Mouse (Mus musculus): Measurements from ENCODE around the gene Topors. TPM values are rescaled to one million over a fixed set of nuclear protein-coding genes. Genes with fewer than 3 reads are reported as not detected.

Gene Topors
- polyA plus RNA-seq, 1 experiment from 2014 or later: 46.7 TPM

DNA sequence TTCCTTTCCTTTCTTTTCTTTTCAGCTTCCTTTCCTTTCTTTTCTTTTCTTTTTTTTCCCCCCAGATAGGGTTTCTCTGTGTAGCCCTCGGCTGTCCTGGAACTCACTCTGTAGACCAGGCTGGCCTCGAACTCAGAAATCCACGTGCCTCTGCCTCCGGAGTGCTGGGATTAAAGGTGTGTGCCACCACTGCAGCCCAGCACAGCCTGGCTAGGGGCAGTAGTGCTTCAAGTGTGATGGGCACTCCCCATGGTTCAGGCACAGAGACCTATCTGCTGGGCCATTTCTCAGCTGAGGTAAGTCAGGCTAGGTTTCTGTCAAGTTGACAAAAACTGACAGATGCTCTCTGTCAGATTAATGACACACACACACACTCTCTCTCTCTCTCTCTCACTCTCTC lies 26.6 kb downstream of the Topors start:
- Histone ChIP-seq H3K9me3 (replicated peaks) (no peaks in the 10 kb centered on the region), H3K27me3 (no peaks in the 10 kb centered on the region), H3K9ac (no peak overlapping the region), H3K27ac (no peak overlapping the region), H3K4me2 (no peak overlapping the region), H3K4me3 (replicated peaks) (no peak overlapping the region), H3K36me3 (no peaks in the 10 kb centered on the region), H3K4me1 (peaks cover 14% of the 10 kb centered on the region)
- ATAC-seq (replicated peaks; ENCODE audit: low FRiP score): no peak
- WGBS: 86% methylated on average over 4 of the region's 4 CpGs

DNA sequence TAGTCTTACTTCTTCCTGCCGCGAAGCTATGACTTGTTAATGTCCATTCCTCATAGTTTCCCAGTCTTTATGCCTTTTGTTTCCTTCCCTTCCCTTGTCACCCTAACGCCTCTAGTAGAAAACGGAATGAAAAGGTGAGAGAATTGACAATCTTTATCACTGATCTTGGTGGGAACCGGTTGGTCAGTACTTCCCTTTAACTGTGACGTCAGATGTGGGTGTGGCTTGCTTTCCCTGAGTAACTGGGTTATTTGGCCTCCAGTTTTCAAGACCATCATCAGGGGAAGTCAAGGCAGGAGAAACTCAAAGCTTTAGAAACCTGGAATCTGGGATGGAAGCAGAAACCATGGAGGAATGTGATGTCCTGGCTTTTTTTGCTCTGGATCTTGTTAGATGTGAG lies 27.7 kb downstream of the Topors start:
- H3K27me3 ChIP-seq: no peaks in the 10 kb centered on the region

DNA sequence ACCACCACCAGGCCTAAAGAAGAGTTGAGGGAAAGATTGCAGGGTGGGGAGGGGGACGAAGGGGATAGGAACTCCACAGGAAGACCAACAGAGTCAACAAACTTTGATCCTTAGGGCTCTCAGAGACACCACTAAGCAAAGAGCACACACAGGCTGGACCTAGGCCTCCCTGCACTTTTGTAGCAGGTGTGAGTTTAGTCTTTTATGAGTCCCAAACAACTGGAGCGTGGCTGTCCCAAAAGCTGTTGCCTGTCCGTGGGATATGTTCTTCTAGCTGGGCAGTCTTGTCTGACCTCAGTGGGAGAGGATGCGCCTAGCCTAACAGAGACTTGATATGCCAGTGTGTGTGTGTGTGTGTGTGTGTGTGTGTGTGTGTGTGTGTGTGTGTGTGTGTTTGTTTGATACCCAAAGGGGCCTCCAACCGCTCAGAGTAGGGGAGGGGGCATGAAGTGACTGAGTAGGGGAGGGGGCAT lies 29.3 kb downstream of the Topors start:
- H3K4me2 ChIP-seq: peak overlapping the region; percentile 84
- H3K9me3 ChIP-seq (replicated peaks): no peaks in the 10 kb centered on the region
- 20% methylated on average over 5 of the region's 5 CpGs for WGBS
- H3K9ac ChIP-seq: peak overlapping the region; percentile 62; the same call in 1 of the 2 replicates
- H3K4me1 ChIP-seq: peaks cover 14% of the 10 kb centered on the region
- peak overlapping the region; percentile 64 for H3K4me3 ChIP-seq (replicated peaks)
- peak; percentile 41 for ATAC-seq (replicated peaks; ENCODE audit: low FRiP score)
- H3K36me3 ChIP-seq: no peaks in the 10 kb centered on the region
- H3K27me3 ChIP-seq: no peaks in the 10 kb centered on the region
- 0 out of 2 replicates have a peak overlapping the region, but pooled peaks have one; percentile 18 for H3K27ac ChIP-seq

More for the DNA sequence above, 27.7 kb downstream of the Topors start:
- ATAC-seq (replicated peaks; ENCODE audit: low FRiP score): no peak
- Histone ChIP-seq H3K9me3 (replicated peaks) (no peaks in the 10 kb centered on the region), H3K4me1 (peaks cover 14% of the 10 kb centered on the region), H3K9ac (no peak overlapping the region), H3K4me2 (no peak overlapping the region), H3K27ac (no peak overlapping the region), H3K4me3 (replicated peaks) (no peak overlapping the region), H3K36me3 (no peaks in the 10 kb centered on the region)
- 54% methylated on average over 6 of the region's 6 CpGs for WGBS

DNA sequence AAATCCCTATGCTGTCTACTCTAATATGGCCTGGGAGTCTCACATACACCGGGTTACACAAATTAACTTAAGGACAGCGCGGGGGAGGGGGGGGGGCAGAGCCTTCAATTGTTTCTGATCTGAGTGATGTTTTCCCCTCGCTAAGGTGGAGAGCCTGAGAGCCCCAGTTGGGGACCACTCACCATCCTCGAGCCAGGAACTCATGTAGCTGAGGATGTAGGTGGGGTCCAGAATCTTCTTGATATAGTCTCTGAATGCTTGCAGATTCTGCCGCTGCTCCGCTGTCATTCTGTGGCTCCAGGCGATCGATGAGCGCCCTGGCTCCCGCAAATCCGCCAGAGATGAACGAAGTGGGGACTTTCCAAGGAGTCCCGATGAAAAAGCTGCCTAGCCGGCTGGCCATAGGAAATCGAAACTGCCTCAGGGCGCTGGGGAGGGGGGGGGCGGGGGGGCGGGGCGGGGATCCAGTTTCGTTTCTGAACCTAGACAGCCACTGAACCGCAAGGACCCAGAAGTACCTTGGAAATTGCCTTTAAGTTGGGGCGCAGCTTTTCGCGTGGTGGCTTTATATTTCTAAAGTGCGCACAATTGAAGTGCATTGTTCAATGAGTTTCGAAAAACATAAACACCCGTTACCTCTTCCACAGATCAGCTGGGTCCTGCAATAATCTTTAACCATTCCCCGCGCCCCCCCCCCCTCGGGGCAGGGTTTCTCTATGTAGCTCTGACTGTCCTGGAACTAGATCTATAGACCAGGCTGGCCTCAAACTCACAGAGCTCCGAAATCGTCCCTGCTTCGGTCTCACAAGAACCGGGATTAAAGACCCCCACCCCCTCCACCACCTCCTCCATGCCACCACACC lies 30.0 kb downstream of the Topors start, which contains the start of gene Ddx58:
Gene Ddx58 (minus strand): TSS at position 420 of the 863 bp plus-strand sequence.
- ATAC-seq (replicated peaks; ENCODE audit: low FRiP score): peak; percentile 65
- H3K27ac ChIP-seq: peak within 1 kb of the TSS; percentile 81
- WGBS: 2% methylated on average over 35 of the region's 35 CpGs
- H3K9me3 ChIP-seq (replicated peaks): no peaks in the 10 kb centered on the region
- no peaks in the 10 kb centered on the region for H3K36me3 ChIP-seq
- H3K9ac ChIP-seq: peak within 1 kb of the TSS; percentile 62
- no peaks in the 10 kb centered on the region for H3K27me3 ChIP-seq
- peak within 1 kb of the TSS; percentile 64 for H3K4me3 ChIP-seq (replicated peaks)
- H3K4me1 ChIP-seq: peaks cover 14% of the 10 kb centered on the region
- H3K4me2 ChIP-seq: peak within 1 kb of the TSS; percentile 84

DNA sequence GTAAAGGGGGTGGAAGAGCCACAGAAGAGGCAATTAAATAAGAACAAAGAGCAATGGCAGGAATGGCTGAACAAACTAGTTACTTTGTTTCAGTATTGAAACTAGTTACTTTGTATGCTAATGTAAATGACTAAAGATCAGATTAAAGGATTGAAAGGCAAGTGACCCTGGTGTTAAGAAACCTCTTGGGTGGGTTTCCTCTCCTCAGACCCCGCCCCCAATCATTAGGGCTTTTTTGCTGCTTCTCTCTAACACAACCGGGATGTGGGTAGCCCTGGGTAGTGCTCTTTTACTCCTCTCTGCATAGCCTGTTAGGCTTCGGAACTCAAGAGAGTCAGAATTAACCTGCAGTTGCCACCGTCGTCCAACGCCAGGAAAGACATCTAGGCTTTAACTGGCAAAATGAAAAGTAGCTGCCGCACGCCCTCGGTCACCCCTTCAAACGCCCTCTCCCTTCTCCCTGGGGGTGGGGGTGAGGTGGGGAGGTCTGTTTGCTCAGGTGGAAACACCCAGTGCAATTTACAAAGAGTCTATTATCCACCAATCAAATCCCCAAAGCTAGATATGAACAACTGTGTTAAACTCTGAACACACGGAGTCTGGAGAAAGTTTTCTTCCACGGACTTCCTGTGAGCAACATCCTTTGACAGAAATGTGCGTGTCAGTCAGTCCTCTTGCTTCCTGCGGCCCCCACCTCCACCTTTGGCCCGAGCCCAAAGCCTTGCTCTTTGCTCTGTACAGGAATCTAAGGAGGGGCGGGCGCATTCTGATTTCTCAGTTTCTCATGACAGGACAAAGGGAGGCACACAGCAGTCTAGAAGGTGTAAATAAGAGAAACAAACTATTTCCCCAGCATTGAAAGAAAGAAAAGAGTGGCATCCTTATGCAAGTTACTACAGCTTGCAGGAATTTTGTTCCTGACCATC lies 30.9 kb downstream of the Topors start:
- H3K4me1 ChIP-seq: peaks cover 14% of the 10 kb centered on the region
- peak overlapping the region; percentile 64 for H3K4me3 ChIP-seq (replicated peaks)
- under 1% methylated on average over 17 of the region's 17 CpGs for WGBS
- peak overlapping the region; percentile 62 for H3K9ac ChIP-seq
- H3K9me3 ChIP-seq (replicated peaks): no peaks in the 10 kb centered on the region
- H3K27ac ChIP-seq: peak overlapping the region; percentile 81
- no peaks in the 10 kb centered on the region for H3K36me3 ChIP-seq
- ATAC-seq (replicated peaks; ENCODE audit: low FRiP score): peak; percentile 57
- H3K27me3 ChIP-seq: no peaks in the 10 kb centered on the region
- peak overlapping the region; percentile 84 for H3K4me2 ChIP-seq

DNA sequence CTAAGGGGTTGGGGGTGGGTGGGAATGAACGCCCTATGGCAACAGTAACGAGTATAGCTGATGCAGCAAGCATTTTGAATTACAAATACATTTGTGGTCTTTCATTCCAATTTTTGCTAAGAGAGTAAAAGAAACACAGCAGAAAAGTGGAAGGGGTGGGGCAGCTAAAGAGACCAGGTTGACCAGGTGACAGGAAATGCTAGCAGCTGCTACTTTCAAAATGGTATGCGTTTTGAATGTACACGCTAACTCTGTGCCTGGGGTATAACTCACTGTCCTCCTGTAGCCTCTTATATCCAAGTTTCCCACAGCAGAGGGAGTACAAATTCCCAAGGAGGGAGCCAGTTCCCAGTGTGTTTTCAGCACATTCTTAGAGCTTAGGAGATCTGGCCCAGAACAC lies 32.8 kb downstream of the Topors start:
- H3K4me3 ChIP-seq (replicated peaks): no peak overlapping the region
- no peak overlapping the region for H3K4me2 ChIP-seq
- no peak overlapping the region for H3K27ac ChIP-seq
- no peak for ATAC-seq (replicated peaks; ENCODE audit: low FRiP score)
- peaks cover 14% of the 10 kb centered on the region for H3K4me1 ChIP-seq
- H3K27me3 ChIP-seq: no peaks in the 10 kb centered on the region
- H3K9ac ChIP-seq: no peak overlapping the region
- WGBS: 79% methylated on average over 4 of the region's 4 CpGs
- no peaks in the 10 kb centered on the region for H3K9me3 ChIP-seq (replicated peaks)
- no peaks in the 10 kb centered on the region for H3K36me3 ChIP-seq

DNA sequence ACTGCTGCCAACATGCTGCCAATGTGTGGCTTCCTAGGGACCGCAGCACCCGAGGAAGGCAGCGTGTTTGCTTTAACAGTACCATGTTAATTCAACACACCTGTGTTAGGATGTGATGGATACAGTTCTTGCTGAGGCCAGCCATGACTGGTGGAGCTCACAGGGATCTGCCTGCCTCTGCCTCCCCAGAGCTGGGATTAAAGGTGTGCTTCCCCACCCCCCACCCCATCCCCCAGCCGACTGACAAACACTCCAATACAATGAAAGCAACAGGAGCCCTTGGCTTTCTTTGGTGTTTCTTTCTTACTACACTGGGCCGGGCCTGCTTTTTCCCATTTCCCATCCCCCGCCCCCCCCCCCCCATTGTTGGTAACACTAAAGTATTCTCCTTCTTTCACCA lies 35.4 kb downstream of the Topors start:
- Histone ChIP-seq H3K4me1 (peaks cover 9% of the 10 kb centered on the region; the same call in 1 of the 2 replicates), H3K27ac (no peak overlapping the region), H3K36me3 (no peaks in the 10 kb centered on the region), H3K4me3 (replicated peaks) (no peak overlapping the region), H3K27me3 (no peaks in the 10 kb centered on the region), H3K4me2 (no peak overlapping the region), H3K9ac (no peak overlapping the region), H3K9me3 (replicated peaks) (no peaks in the 10 kb centered on the region)
- ATAC-seq (replicated peaks; ENCODE audit: low FRiP score): no peak
- WGBS: 87% methylated on average over 6 of the region's 6 CpGs

DNA sequence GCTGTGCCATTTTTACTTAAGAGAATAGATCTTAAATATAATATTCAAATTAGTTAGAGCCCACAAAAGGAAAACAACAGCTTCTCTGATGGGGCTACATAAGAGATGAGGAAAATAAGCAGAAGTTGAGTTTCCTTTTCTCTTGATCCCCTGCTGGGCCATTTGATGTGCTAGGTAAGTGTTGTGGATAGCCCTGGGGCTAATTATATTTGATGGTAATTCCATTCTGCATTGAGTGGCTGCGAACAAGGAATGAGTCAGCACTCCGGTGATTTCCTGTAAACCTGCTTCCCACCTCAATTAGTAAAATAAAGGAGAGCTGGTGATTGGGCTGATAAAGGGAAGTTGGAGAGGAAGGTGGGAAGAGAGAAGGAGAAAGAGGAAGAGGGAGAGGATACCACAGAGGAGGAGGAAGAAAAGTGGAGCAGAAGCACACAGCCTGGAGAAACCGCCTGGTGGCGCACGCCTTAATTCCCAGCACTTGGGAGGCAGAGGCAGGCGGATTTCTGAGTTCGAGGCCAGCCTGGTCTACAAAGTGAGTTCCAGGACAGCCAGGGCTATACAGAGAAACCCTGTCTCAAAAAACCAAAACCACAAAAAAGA lies 36.5 kb downstream of the Topors start:
- H3K27ac ChIP-seq: no peak overlapping the region
- WGBS: 92% methylated on average over 7 of the region's 7 CpGs
- H3K4me1 ChIP-seq: no peaks in the 10 kb centered on the region
- no peak for ATAC-seq (replicated peaks; ENCODE audit: low FRiP score)
- no peaks in the 10 kb centered on the region for H3K27me3 ChIP-seq
- no peak overlapping the region for H3K4me3 ChIP-seq (replicated peaks)
- H3K4me2 ChIP-seq: no peak overlapping the region
- no peak overlapping the region for H3K9ac ChIP-seq
- H3K9me3 ChIP-seq (replicated peaks): no peaks in the 10 kb centered on the region
- peaks cover 1% of the 10 kb centered on the region; the same call in 1 of the 2 replicates for H3K36me3 ChIP-seq

DNA sequence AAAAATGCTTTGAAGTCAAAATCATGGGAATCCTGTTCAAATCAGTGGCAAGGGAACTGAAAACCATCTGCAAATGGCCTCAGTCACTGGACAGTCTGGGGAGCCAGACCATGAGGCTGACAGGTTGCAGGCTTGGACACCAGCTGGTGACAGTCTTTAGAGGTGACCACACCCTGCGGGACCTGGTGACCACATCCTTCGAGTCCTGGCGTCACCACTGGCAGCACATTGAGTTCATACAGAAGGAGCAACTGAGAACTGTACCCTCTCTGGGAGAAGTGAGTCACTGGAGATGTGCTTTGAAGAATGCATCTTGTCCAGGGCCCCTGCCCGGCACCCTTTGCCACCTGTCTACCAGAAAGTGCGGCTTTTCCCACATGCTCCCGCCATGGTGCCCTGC lies 39.9 kb downstream of the Topors start:
- Histone ChIP-seq H3K9me3 (replicated peaks) (no peaks in the 10 kb centered on the region), H3K27ac (no peak overlapping the region), H3K27me3 (no peaks in the 10 kb centered on the region), H3K4me2 (no peak overlapping the region), H3K36me3 (peaks cover 9% of the 10 kb centered on the region; the same call in 1 of the 2 replicates), H3K4me1 (no peaks in the 10 kb centered on the region), H3K4me3 (replicated peaks) (no peak overlapping the region), H3K9ac (no peak overlapping the region)
- WGBS: 94% methylated on average over 6 of the region's 6 CpGs
- ATAC-seq (replicated peaks; ENCODE audit: low FRiP score): no peak

DNA sequence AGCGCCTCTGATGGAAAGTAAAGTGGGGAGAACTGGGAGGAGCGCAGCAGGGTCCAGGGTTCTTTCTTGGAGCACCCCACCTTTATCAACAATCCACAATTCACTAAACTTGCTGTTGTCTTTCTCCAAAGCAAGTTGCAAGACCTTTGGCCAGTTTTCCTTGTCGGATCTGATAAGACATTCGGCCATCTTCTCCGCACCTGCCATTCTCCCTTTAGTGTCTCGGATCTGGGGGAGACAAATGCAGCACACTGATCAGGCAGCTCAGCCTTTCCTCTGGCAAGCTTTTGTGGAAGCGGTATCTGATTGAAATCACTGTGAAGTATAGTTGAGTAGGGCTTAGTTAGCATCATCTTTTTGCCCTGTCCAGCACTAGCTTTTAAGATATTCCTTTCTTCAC lies 41.8 kb downstream of the Topors start:
- Histone ChIP-seq H3K9me3 (replicated peaks) (no peaks in the 10 kb centered on the region), H3K27ac (no peak overlapping the region), H3K4me2 (no peak overlapping the region), H3K9ac (no peak overlapping the region), H3K4me3 (replicated peaks) (no peak overlapping the region), H3K27me3 (no peaks in the 10 kb centered on the region), H3K4me1 (no peaks in the 10 kb centered on the region), H3K36me3 (peaks cover 16% of the 10 kb centered on the region; the same call in 1 of the 2 replicates)
- no peak for ATAC-seq (replicated peaks; ENCODE audit: low FRiP score)
- WGBS: 91% methylated on average over 7 of the region's 7 CpGs

DNA sequence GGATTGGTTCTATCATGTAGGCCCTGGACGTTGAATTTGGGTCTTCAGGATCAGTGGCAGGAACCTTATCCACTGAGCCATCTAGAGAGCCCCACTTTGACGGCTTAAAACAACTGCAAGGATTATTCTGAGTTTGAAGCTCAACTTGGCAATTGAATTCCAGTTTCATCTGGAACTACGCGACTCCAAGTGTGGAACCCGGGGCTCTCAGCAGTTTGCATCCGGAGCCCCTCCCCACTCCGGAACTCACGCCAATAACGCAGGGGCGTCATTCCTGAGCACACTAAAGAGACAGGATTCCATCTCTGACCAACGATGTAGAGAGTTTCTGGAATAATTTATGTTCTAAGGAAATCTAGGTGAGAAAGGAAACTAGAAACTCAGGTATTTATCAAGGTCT lies 42.5 kb downstream of the Topors start:
- Histone ChIP-seq H3K9ac (no peak overlapping the region), H3K36me3 (peaks cover 16% of the 10 kb centered on the region; the same call in 1 of the 2 replicates), H3K27me3 (no peaks in the 10 kb centered on the region), H3K4me1 (no peaks in the 10 kb centered on the region), H3K4me3 (replicated peaks) (no peak overlapping the region), H3K9me3 (replicated peaks) (no peaks in the 10 kb centered on the region), H3K4me2 (no peak overlapping the region), H3K27ac (no peak overlapping the region)
- ATAC-seq (replicated peaks; ENCODE audit: low FRiP score): no peak
- WGBS: 87% methylated on average over 11 of the region's 11 CpGs
